Mouse (Mus musculus) stomach, postnatal 0 days (tissue): ENCODE measurements at regions not wholly inside any gene's neighbourhood (a gene's known extent, or its start where the extent isn't known, plus 50 kb on each side); places are given as distances from the start of the nearest gene placed in this dataset.

Experiments used
- ATAC-seq: fragments of 200-750 bp; cut with Nextera tagmentation; 2 replicates; pipeline ENCODE4 v1.8.0; 2017; ENCODE audit not compliant: low FRiP score, low TSS enrichment
- DNase-seq: peaks from one replicate; pipeline ENCODE4 v3.0.0-alpha.2; 2016; ENCODE audit warnings: low spot score
- H3K27ac ChIP-seq: fragments of 300-500 bp; sonication (generic); replicated peaks from 2 replicates; pipeline ENCODE4 v1.5.1; 2014; ENCODE audit warnings: mild to moderate bottlenecking, control low read depth
- H3K27me3 ChIP-seq: fragments of 300-500 bp; sonication (generic); 2 replicates; pipeline ENCODE4 v1.6.1; 2014; ENCODE audit warnings: low read length; ENCODE audit not compliant: control insufficient read depth, insufficient read depth
- H3K36me3 ChIP-seq: fragments of 300-500 bp; sonication (generic); 2 replicates; pipeline ENCODE4 v1.6.1; 2014; ENCODE audit warnings: low read length, mixed read lengths; ENCODE audit not compliant: control insufficient read depth, insufficient read depth
- H3K4me1 ChIP-seq: fragments of 300-500 bp; sonication (generic); replicated peaks from 2 replicates; pipeline ENCODE4 v1.6.1; 2014; ENCODE audit warnings: antibody characterized with exemption; ENCODE audit not compliant: control insufficient read depth, insufficient read depth
- H3K4me2 ChIP-seq: fragments of 300-500 bp; sonication (generic); replicated peaks from 2 replicates; pipeline ENCODE4 v1.6.1; 2014; ENCODE audit warnings: low read depth, mild to moderate bottlenecking, control low read depth, moderate library complexity
- H3K4me3 ChIP-seq: fragments of 300-500 bp; sonication (generic); 2 replicates; pipeline ENCODE4 v1.5.1; 2014; ENCODE audit warnings: low read depth, low read length, control low read depth
- H3K9ac ChIP-seq: fragments of 300-500 bp; sonication (generic); 2 replicates; pipeline ENCODE4 v1.6.1; 2014; ENCODE audit warnings: mild to moderate bottlenecking, low read length, control low read depth, mixed read lengths
- H3K9me3 ChIP-seq: fragments of 300-500 bp; sonication (generic); 2 replicates; pipeline ENCODE4 v1.6.1; 2016; ENCODE audit warnings: low read length; ENCODE audit not compliant: control insufficient read depth
- CTCF ChIP-seq: IDR thresholded peaks from 2 replicates; pipeline ENCODE4 v1.5.1; 2016; ENCODE audit warnings: antibody characterized with exemption, low read depth, mild to moderate bottlenecking, moderate library complexity
- EP300 ChIP-seq: optimal IDR thresholded peaks from 2 replicates; pipeline ENCODE3; 2016; ENCODE audit warnings: antibody characterized with exemption
- WGBS: fragments of 180-500 bp; shearing (Covaris S2); extraction: QIAGEN DNeasy Blood & Tissue Kit; methylation state at CpG from one replicate; pipeline ENCODE4 v1.1.7; 2014; 5-methylcytosine and 5-hydroxymethylcytosine counted together

DNA sequence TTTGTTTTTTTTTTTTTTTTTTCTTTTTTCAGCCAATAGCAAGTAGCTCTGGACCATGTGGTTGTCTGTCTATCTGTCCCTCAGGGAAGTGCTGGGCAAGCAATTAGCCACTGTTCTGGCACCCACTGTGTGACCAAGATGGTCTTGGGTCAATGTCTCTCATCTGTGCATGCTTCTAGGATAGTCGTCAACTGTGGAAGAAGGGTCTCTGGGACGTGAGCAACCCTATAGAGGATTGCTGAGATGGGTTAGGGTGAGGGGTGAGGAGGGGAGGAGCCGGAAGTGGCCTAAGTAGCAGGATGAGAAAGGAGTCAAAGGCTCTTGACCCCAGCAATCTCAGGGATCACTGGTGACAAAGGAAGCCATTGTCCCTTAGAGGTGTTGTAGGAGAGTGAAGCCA is 259.6 kb downstream of the Foxo1 start:
- WGBS = 79% methylated on average over 3 of the region's 3 CpGs
- no peak overlapping the region for H3K4me3 ChIP-seq
- TF ChIP-seq EP300 (no peak), CTCF (no peak)

DNA sequence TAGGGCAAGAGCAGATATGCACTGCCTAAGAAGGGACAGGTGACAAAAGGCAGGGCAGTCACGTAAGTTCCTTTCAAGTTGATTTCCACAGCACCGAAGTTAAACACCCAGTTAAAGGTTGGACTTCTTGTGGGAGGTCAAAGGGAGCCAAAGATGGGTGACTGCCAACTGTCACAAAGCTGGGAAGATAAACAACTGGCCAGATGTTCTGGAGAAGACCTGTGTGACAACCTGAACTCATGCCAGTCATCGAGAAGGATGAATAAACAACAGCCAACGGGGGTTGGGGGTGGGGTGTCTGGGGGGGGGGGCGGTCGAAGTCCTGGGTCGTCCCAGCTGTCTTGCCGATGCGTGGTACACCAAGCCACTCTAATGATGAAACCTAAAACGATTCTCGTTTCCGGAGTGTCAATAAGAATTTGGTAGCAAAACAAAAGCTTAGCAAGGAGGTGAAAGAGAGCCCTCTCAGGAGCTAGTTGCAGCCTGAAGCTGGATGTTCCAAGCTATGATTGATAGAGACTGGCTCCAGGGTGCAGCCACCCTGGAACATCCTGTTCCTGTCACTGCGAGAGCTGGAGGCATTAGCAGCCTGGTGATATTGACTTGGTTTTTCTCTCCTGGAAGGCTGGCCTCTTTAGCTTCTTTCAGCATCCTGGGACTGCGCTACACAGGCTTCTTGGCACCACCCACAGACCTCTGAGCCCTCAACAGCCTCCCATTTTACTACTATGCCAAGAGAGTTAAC is 259.0 kb downstream of the Foxo1 start:
- no peak for DNase-seq
- no peaks in the 10 kb centered on the region for H3K27me3 ChIP-seq
- H3K4me3 ChIP-seq = no peak overlapping the region
- no peak overlapping the region for H3K27ac ChIP-seq
- no peak overlapping the region for H3K4me2 ChIP-seq
- TF ChIP-seq CTCF (no peak), EP300 (peak; percentile 35)
- H3K36me3 ChIP-seq = no peaks in the 10 kb centered on the region
- no peak overlapping the region for H3K9ac ChIP-seq
- WGBS = 35% methylated on average over 14 of the region's 14 CpGs
- 0 out of 2 replicates have a peak, but pooled peaks cover 2% of the 10 kb centered on the region for H3K4me1 ChIP-seq
- ATAC-seq = peak; percentile 29; the same call in 1 of the 2 replicates
- no peaks in the 10 kb centered on the region for H3K9me3 ChIP-seq

More for the DNA sequence above, 259.6 kb downstream of the Foxo1 start:
- Histone ChIP-seq H3K4me2 (no peak overlapping the region), H3K27me3 (no peaks in the 10 kb centered on the region), H3K4me1 (0 out of 2 replicates have a peak, but pooled peaks cover 2% of the 10 kb centered on the region), H3K36me3 (no peaks in the 10 kb centered on the region), H3K9ac (no peak overlapping the region), H3K27ac (no peak overlapping the region), H3K9me3 (no peaks in the 10 kb centered on the region)
- DNase-seq = no peak
- no peak for ATAC-seq

DNA sequence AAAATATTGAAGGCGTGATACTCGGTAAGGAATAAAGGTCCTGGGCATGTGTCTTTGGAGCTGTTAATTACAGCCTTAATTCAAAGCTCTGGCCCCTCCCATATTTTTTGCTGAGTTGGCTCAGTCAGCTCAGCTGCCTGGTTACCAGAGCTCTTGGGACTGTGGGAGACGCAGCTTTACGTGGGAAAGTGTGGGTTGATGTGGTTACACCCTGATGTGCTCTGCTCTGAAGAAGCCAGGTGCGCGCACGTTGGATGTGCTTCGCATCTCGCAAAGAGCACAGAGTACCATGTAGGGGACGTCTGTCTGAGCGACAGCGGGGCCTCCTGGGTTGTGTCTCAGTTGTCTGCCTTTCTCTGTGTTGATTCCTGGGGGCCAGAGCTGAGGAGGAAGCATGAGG is 254.8 kb downstream of the Foxo1 start:
- Histone ChIP-seq H3K4me3 (no peak overlapping the region), H3K4me2 (peak overlapping the region; percentile 17; the same call in 1 of the 2 replicates), H3K4me1 (0 out of 2 replicates have a peak, but pooled peaks cover 2% of the 10 kb centered on the region), H3K27me3 (no peaks in the 10 kb centered on the region), H3K36me3 (no peaks in the 10 kb centered on the region), H3K9ac (no peak overlapping the region), H3K27ac (0 out of 2 replicates have a peak overlapping the region, but pooled peaks have one; percentile 8), H3K9me3 (no peaks in the 10 kb centered on the region)
- TF ChIP-seq EP300 = no peak
- TF ChIP-seq CTCF = no peak
- peak; percentile 65; the same call in 1 of the 2 replicates for ATAC-seq
- WGBS = 65% methylated on average over 12 of the region's 12 CpGs
- no peak for DNase-seq

DNA sequence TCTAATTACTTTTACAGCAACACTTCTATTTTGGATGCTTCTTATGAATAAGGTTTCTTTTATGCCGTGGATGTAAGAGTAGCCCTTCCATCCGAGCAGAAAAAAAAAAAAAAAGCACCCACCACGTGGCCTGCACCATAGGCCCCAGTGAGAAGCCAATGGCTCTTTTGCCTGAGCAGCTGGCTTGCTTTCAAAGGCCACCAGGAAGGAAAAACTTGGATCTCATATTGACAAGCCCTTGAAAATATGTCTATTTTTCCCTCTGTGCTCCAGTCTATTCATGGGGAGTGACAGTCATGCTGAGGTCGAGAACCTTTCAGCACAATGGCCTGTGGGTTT is 252.4 kb downstream of the Foxo1 start:
- H3K36me3 ChIP-seq = no peaks in the 10 kb centered on the region
- WGBS = 46% methylated on average over 4 of the region's 4 CpGs
- H3K9ac ChIP-seq = no peak overlapping the region
- no peaks in the 10 kb centered on the region for H3K4me1 ChIP-seq
- H3K9me3 ChIP-seq = no peaks in the 10 kb centered on the region
- no peak overlapping the region for H3K4me2 ChIP-seq
- no peak overlapping the region for H3K27ac ChIP-seq
- DNase-seq = no peak
- no peak overlapping the region for H3K4me3 ChIP-seq
- ATAC-seq = no peak
- TF ChIP-seq EP300 (no peak), CTCF (no peak)
- no peaks in the 10 kb centered on the region for H3K27me3 ChIP-seq

DNA sequence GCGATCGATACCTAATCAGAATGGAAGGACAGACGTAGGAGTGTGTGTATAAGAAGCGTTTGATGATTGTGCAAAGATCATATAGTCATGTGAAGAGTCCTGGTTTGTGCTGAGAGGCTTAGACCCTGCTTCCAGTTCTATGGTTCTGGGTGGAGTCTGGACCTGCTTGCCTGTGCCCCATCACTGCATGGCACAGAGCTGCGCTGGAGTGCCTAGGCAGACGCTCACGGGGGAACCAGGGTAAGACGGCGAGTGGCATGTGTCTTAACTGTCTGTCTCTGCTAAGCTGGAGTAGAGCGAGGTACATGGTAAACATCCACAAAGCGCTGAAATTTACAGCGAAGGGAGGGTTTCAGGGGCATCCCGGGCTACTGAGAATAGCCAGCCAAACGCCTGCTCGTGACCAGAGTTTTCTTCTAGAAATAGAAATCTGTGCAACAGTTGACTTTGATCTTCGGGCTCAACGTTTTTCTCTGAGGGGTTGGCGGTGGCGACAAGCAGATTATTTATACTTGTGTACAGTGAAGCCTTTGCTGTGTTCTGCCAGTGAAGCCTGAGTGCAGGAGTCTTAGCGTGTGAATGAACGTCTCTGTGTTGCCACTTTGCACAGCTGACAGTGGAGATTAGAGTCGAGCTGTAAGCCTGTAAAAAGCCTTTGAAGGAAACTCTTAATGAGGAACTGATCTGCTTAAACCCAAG is 251.9 kb downstream of the Foxo1 start:
- no peak overlapping the region for H3K4me3 ChIP-seq
- ATAC-seq (no peak), DNase-seq (no peak)
- no peaks in the 10 kb centered on the region for H3K27me3 ChIP-seq
- TF ChIP-seq EP300 (no peak), CTCF (no peak)
- H3K9ac ChIP-seq = no peak overlapping the region
- H3K27ac ChIP-seq = no peak overlapping the region
- no peaks in the 10 kb centered on the region for H3K36me3 ChIP-seq
- H3K4me1 ChIP-seq = no peaks in the 10 kb centered on the region
- H3K4me2 ChIP-seq = no peak overlapping the region
- H3K9me3 ChIP-seq = no peaks in the 10 kb centered on the region
- WGBS = 63% methylated on average over 22 of the region's 22 CpGs

DNA sequence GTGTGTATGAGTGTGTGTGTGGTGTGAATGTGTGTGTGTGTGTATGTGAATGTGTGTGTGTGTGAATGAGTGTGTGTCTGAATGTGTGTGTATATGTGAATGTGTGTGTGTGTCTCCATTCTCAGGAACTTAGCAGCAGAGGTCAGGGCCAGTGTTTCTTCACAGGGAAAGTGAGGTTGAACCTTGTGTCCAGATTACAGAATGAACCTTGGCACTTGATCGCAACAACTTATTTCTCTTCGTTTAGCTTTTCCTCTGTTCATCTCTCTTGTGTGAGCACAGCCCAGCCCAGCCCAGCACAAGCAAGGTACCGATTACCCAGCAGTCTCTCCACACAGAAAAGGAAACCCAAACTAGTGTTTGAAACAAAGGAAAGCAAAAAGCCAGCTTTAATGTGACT is 249.7 kb downstream of the Foxo1 start:
- DNase-seq (no peak), ATAC-seq (no peak)
- WGBS = 93% methylated on average over 3 of the region's 3 CpGs
- Histone ChIP-seq H3K27me3 (no peaks in the 10 kb centered on the region), H3K4me2 (no peak overlapping the region), H3K4me3 (no peak overlapping the region), H3K9me3 (no peaks in the 10 kb centered on the region), H3K36me3 (no peaks in the 10 kb centered on the region), H3K9ac (no peak overlapping the region), H3K4me1 (no peaks in the 10 kb centered on the region), H3K27ac (no peak overlapping the region)
- TF ChIP-seq CTCF = no peak
- TF ChIP-seq EP300 = no peak
